Mouse (Mus musculus) kidney, embryonic 16.5 days (tissue): ENCODE results near the gene Fam126a. TPM values are rescaled to one million over a fixed set of nuclear protein-coding genes. Genes with fewer than 3 reads are reported as not detected.

Source experiments
- ATAC-seq: fragments of 200-750 bp; cut with Nextera tagmentation; 2 replicates; pipeline ENCODE4 v1.8.0; 2017; ENCODE audit warnings: moderate TSS enrichment; ENCODE audit not compliant: low FRiP score, low TSS enrichment
- H3K27ac ChIP-seq: fragments of 300-500 bp; sonication (generic); 2 replicates; pipeline ENCODE4 v1.5.1; 2014; ENCODE audit warnings: low read length
- H3K27me3 ChIP-seq: fragments of 300-500 bp; sonication (generic); 2 replicates; pipeline ENCODE4 v1.6.1; 2014; ENCODE audit warnings: low read length, control low read depth, mixed read lengths; ENCODE audit not compliant: insufficient read depth
- H3K36me3 ChIP-seq: fragments of 300-500 bp; sonication (generic); 2 replicates; pipeline ENCODE4 v1.6.1; 2014; ENCODE audit warnings: low read length, control low read depth, mixed read lengths; ENCODE audit not compliant: insufficient read depth
- H3K4me1 ChIP-seq: fragments of 300-500 bp; sonication (generic); 2 replicates; pipeline ENCODE4 v1.6.1; 2014; ENCODE audit warnings: low read length, control low read depth, mixed read lengths; ENCODE audit not compliant: insufficient read depth
- H3K4me2 ChIP-seq: fragments of 300-500 bp; sonication (generic); replicated peaks from 2 replicates; pipeline ENCODE4 v1.6.1; 2014; ENCODE audit warnings: low read depth, low read length
- H3K4me3 ChIP-seq: fragments of 300-500 bp; sonication (generic); 2 replicates; pipeline ENCODE4 v1.5.1; 2014; ENCODE audit warnings: mild to moderate bottlenecking, low read length
- H3K9ac ChIP-seq: fragments of 300-500 bp; sonication (generic); replicated peaks from 2 replicates; pipeline ENCODE4 v1.6.1; 2014; ENCODE audit warnings: low read length
- H3K9me3 ChIP-seq: fragments of 300-500 bp; sonication (generic); 2 replicates; pipeline ENCODE4 v1.6.1; 2016; ENCODE audit warnings: low read length, control low read depth
- WGBS: fragments of 180-500 bp; shearing (Covaris S2); extraction: QIAGEN DNeasy Blood & Tissue Kit; methylation state at CpG from one replicate; pipeline ENCODE4 v1.1.7; 2014; 5-methylcytosine and 5-hydroxymethylcytosine counted together
- polyA plus RNA-seq: library from polyadenylated mRNA; unstranded; fragments of >200 nt; fragmentation: Nextera tagmentation; extraction: Ambion mirVana; gene quantifications from 2 replicates; pipeline ENCODE4 v1.2.1, GENCODE M21; 2015

Gene Fam126a
- polyA plus RNA-seq, 1 experiment from 2014 or later: 22.4 TPM

GRCm38 (mm10) chr5:23974994-23975575, 55.4 kb downstream of the Fam126a start:
- no peaks in the 10 kb centered on the region for H3K9me3 ChIP-seq
- 0 out of 2 replicates have a peak, but pooled peaks cover 3% of the 10 kb centered on the region for H3K36me3 ChIP-seq
- H3K9ac ChIP-seq: no peak overlapping the region
- WGBS: 55% methylated on average over 3 of the region's 3 CpGs
- no peak overlapping the region for H3K4me3 ChIP-seq
- no peak for ATAC-seq
- H3K4me2 ChIP-seq: no peak overlapping the region
- H3K4me1 ChIP-seq: no peaks in the 10 kb centered on the region
- no peaks in the 10 kb centered on the region for H3K27me3 ChIP-seq
- no peak overlapping the region for H3K27ac ChIP-seq

GRCm38 (mm10) chr5:23967705-23968104, 62.8 kb downstream of the Fam126a start:
- Histone ChIP-seq H3K27me3 (no peaks in the 10 kb centered on the region), H3K9ac (no peak overlapping the region), H3K4me1 (peaks cover 4% of the 10 kb centered on the region; the same call in 1 of the 2 replicates), H3K4me3 (no peak overlapping the region), H3K9me3 (no peaks in the 10 kb centered on the region), H3K36me3 (no peaks in the 10 kb centered on the region), H3K4me2 (no peak overlapping the region), H3K27ac (no peak overlapping the region)
- ATAC-seq: no peak
- WGBS: 70% methylated on average over 5 of the region's 5 CpGs

- peaks cover 4% of the 10 kb centered on the region; the same call in 1 of the 2 replicates for H3K4me1 ChIP-seq
- no peaks in the 10 kb centered on the region for H3K36me3 ChIP-seq
- no peak for ATAC-seq
- H3K9ac ChIP-seq: no peak overlapping the region
- H3K4me2 ChIP-seq: no peak overlapping the region
- H3K27ac ChIP-seq: no peak overlapping the region
- no peaks in the 10 kb centered on the region for H3K27me3 ChIP-seq
- 75% methylated on average over 10 of the region's 10 CpGs for WGBS
- no peak overlapping the region for H3K4me3 ChIP-seq
- no peaks in the 10 kb centered on the region for H3K9me3 ChIP-seq
Measured at GRCm38 (mm10) chr5:23964599-23965165, 65.8 kb downstream of the Fam126a start.

- no peak overlapping the region for H3K27ac ChIP-seq
- no peaks in the 10 kb centered on the region for H3K9me3 ChIP-seq
- H3K4me1 ChIP-seq: no peaks in the 10 kb centered on the region
- ATAC-seq: no peak
- no peak overlapping the region for H3K4me3 ChIP-seq
- H3K4me2 ChIP-seq: no peak overlapping the region
- no peak overlapping the region for H3K9ac ChIP-seq
- H3K36me3 ChIP-seq: no peaks in the 10 kb centered on the region
- WGBS: 92% methylated on average over 5 of the region's 5 CpGs
- H3K27me3 ChIP-seq: no peaks in the 10 kb centered on the region
Measured at GRCm38 (mm10) chr5:23953047-23953446, 77.4 kb downstream of the Fam126a start.

- ATAC-seq: no peak
- Histone ChIP-seq H3K27me3 (no peaks in the 10 kb centered on the region), H3K36me3 (no peaks in the 10 kb centered on the region), H3K4me3 (no peak overlapping the region), H3K9ac (no peak overlapping the region), H3K27ac (no peak overlapping the region), H3K4me1 (no peaks in the 10 kb centered on the region), H3K4me2 (no peak overlapping the region), H3K9me3 (peaks cover 2% of the 10 kb centered on the region; the same call in 1 of the 2 replicates)
- 63% methylated on average over 3 of the region's 3 CpGs for WGBS
Measured at GRCm38 (mm10) chr5:23948071-23948470, 82.4 kb downstream of the Fam126a start.

DNA sequence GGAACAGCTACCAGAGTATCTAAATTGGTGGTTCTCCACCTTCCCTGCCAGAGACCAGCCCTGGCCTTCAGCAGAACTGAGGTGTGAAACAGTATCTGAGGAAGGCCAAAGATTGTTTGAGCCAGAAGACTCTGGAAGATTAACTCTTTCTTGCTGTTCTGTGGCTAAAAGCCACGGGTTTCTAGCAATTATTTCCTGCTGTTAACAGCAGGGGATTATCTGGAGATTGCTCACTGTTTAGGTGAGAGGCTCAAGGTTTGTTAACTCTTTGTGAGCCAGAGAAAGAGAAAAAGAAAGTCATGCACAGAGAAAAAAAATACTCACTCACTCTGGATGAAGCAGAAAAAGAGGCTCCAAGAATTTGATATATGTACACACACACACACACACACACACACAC, 85.4 kb downstream of the Fam126a start:
- Histone ChIP-seq H3K4me3 (no peak overlapping the region), H3K4me1 (no peaks in the 10 kb centered on the region), H3K4me2 (no peak overlapping the region), H3K27ac (no peak overlapping the region), H3K36me3 (no peaks in the 10 kb centered on the region), H3K9ac (no peak overlapping the region), H3K9me3 (peaks cover 6% of the 10 kb centered on the region; the same call in 1 of the 2 replicates), H3K27me3 (no peaks in the 10 kb centered on the region)
- ATAC-seq: no peak
- WGBS: 3% methylated on average over 1 of the region's 1 CpGs

GRCm38 (mm10) chr5:23943534-23943933, 87.0 kb downstream of the Fam126a start:
- Histone ChIP-seq H3K4me1 (no peaks in the 10 kb centered on the region), H3K36me3 (no peaks in the 10 kb centered on the region), H3K27ac (no peak overlapping the region), H3K27me3 (no peaks in the 10 kb centered on the region), H3K9ac (no peak overlapping the region), H3K4me3 (no peak overlapping the region), H3K4me2 (no peak overlapping the region), H3K9me3 (peaks cover 6% of the 10 kb centered on the region; the same call in 1 of the 2 replicates)
- ATAC-seq: no peak
- WGBS: 87% methylated on average over 2 of the region's 2 CpGs

GRCm38 (mm10) chr5:23923481-23924165, 106.9 kb downstream of the Fam126a start:
- ATAC-seq: no peak
- 88% methylated on average over 12 of the region's 12 CpGs for WGBS
- Histone ChIP-seq H3K4me2 (no peak overlapping the region), H3K4me1 (peaks cover 7% of the 10 kb centered on the region), H3K9me3 (no peaks in the 10 kb centered on the region), H3K36me3 (no peaks in the 10 kb centered on the region), H3K27ac (no peak overlapping the region), H3K27me3 (no peaks in the 10 kb centered on the region), H3K9ac (no peak overlapping the region), H3K4me3 (no peak overlapping the region)

GRCm38 (mm10) chr5:23922516-23923291, 107.8 kb downstream of the Fam126a start:
- WGBS: 79% methylated on average over 12 of the region's 12 CpGs
- ATAC-seq: no peak
- no peak overlapping the region for H3K4me2 ChIP-seq

More at GRCm38 (mm10) chr5:23922516-23923291, 107.8 kb downstream of the Fam126a start:
- Histone ChIP-seq H3K36me3 (no peaks in the 10 kb centered on the region), H3K9ac (no peak overlapping the region), H3K9me3 (no peaks in the 10 kb centered on the region), H3K4me3 (no peak overlapping the region), H3K4me1 (peaks cover 7% of the 10 kb centered on the region), H3K27ac (no peak overlapping the region), H3K27me3 (no peaks in the 10 kb centered on the region)
